Mouse (Mus musculus) G1E (cell line): ENCODE measurements around the gene Rrn3.
"Not testable (repeated sequence)": the region's sequence is repeated elsewhere in the genome, so short reads cannot be mapped to it uniquely, and the experiment has no call there.

Source experiments
- CTCF ChIP-seq: IDR thresholded peaks from 2 replicates; pipeline ENCODE4 v1.5.1; 2012; ENCODE audit warnings: low read depth, low read length, inconsistent platforms, mixed read lengths
- GATA1 ChIP-seq: IDR thresholded peaks from 2 replicates; pipeline ENCODE4 v1.6.1; 2012; ENCODE audit warnings: borderline replicate concordance, low read length, inconsistent platforms, mixed read lengths
- GATA2 ChIP-seq: IDR thresholded peaks from 2 replicates; pipeline ENCODE4 v1.6.1; 2012; ENCODE audit warnings: low read depth, low read length, inconsistent platforms, borderline replicate concordance
- POLR2AphosphoS5 ChIP-seq: IDR thresholded peaks from 2 replicates; pipeline ENCODE4 v1.6.1; 2012; ENCODE audit warnings: low read depth, low read length, inconsistent platforms; ENCODE audit not compliant: insufficient replicate concordance

- not testable (repeated sequence) for TF ChIP-seq CTCF, GATA2, GATA1, POLR2AphosphoS5
Measured at GRCm38 (mm10) chr16:13774011-13774410, 6.5 kb upstream of the Rrn3 start.
